Mouse (Mus musculus): ENCODE measurements around the gene Mrtfb.

- TF ChIP-seq CTCF (IDR thresholded peaks at IDR 0.05; ENCODE audit: low read depth) (no peak; the same call in 1 of the 2 replicates), EP300 (IDR thresholded peaks at IDR 0.05; ENCODE audit: low read depth) (no peak)
Observed at GRCm38 (mm10) chr16:13351268-13351667, 95.0 kb downstream of the Mrtfb start.
